Mouse (Mus musculus) stomach, embryonic 14.5 days (tissue): Measurements from ENCODE around the gene Lta. TPM values are rescaled to one million over a fixed set of nuclear protein-coding genes. Genes with fewer than 3 reads are reported as not detected.

Experiments used
- ATAC-seq: fragments of 200-750 bp; cut with Nextera tagmentation; 2 replicates; pipeline ENCODE4 v1.8.0; 2017; ENCODE audit warnings: low read depth, moderate TSS enrichment; ENCODE audit not compliant: insufficient number of reproducible peaks, insufficient read depth, low FRiP score
- H3K27ac ChIP-seq: fragments of 300-500 bp; sonication (generic); 2 replicates; pipeline ENCODE4 v1.5.1; 2014; ENCODE audit warnings: mild to moderate bottlenecking, low read length, moderate library complexity, mixed read lengths
- H3K27me3 ChIP-seq: fragments of 300-500 bp; sonication (generic); 2 replicates; pipeline ENCODE4 v1.6.1; 2014; ENCODE audit warnings: low read length, control low read depth, mixed read lengths; ENCODE audit not compliant: control insufficient read depth, insufficient read depth
- H3K36me3 ChIP-seq: fragments of 300-500 bp; sonication (generic); 2 replicates; pipeline ENCODE4 v1.6.1; 2014; ENCODE audit warnings: mild to moderate bottlenecking, control low read depth, low read length, moderate library complexity, mixed read lengths; ENCODE audit not compliant: control insufficient read depth, insufficient read depth
- H3K4me1 ChIP-seq: fragments of 300-500 bp; sonication (generic); 2 replicates; pipeline ENCODE4 v1.6.1; 2014; ENCODE audit warnings: low read length, control low read depth, mixed read lengths; ENCODE audit not compliant: control insufficient read depth, insufficient read depth
- H3K4me2 ChIP-seq: fragments of 300-500 bp; sonication (generic); replicated peaks from 2 replicates; pipeline ENCODE4 v1.6.1; 2014; ENCODE audit warnings: low read depth, low read length, control low read depth
- H3K4me3 ChIP-seq: fragments of 300-500 bp; sonication (generic); 2 replicates; pipeline ENCODE4 v1.5.1; 2014; ENCODE audit warnings: low read depth, low read length, control low read depth
- H3K9ac ChIP-seq: fragments of 300-500 bp; sonication (generic); replicated peaks from 2 replicates; pipeline ENCODE4 v1.6.1; 2014; ENCODE audit warnings: low read depth, mild to moderate bottlenecking, control low read depth, low read length, moderate library complexity, mixed read lengths
- H3K9me3 ChIP-seq: fragments of 300-500 bp; sonication (generic); 2 replicates; pipeline ENCODE4 v1.6.1; 2016; ENCODE audit warnings: low read depth, low read length, control low read depth; ENCODE audit not compliant: control insufficient read depth
- WGBS: fragments of 180-500 bp; shearing (Covaris S2); extraction: QIAGEN DNeasy Blood & Tissue Kit; methylation state at CpG from one replicate; pipeline ENCODE4 v1.1.7; 2014; 5-methylcytosine and 5-hydroxymethylcytosine counted together
- polyA plus RNA-seq: library from polyadenylated mRNA; unstranded; fragments of >200 nt; fragmentation: Nextera tagmentation; extraction: Ambion mirVana; gene quantifications from 2 replicates; pipeline ENCODE4 v1.2.1, GENCODE M21; 2014

The Lta gene
- polyA plus RNA-seq, 1 experiment from 2014 or later, result 0.59 TPM

GRCm38 (mm10) chr17:35249451-35250197, 44.5 kb upstream of the Lta start:
- H3K36me3 ChIP-seq, result peaks cover 94% of the 10 kb centered on the region
- 85% methylated on average over 19 of the region's 19 CpGs for WGBS
- H3K9ac ChIP-seq, result no peak overlapping the region
- H3K4me2 ChIP-seq, result no peak overlapping the region
- no peak overlapping the region for H3K27ac ChIP-seq
- no peaks in the 10 kb centered on the region for H3K9me3 ChIP-seq
- no peaks in the 10 kb centered on the region for H3K27me3 ChIP-seq
- no peak overlapping the region for H3K4me3 ChIP-seq
- H3K4me1 ChIP-seq, result peaks cover 6% of the 10 kb centered on the region; the same call in 1 of the 2 replicates
- no peak for ATAC-seq

GRCm38 (mm10) chr17:35248986-35249385, 43.8 kb upstream of the Lta start:
- no peaks in the 10 kb centered on the region for H3K27me3 ChIP-seq
- WGBS, result 84% methylated on average over 14 of the region's 14 CpGs
- H3K4me1 ChIP-seq, result peaks cover 12% of the 10 kb centered on the region
- H3K36me3 ChIP-seq, result peaks cover 98% of the 10 kb centered on the region
- H3K4me3 ChIP-seq, result no peak overlapping the region
- ATAC-seq, result no peak
- no peak overlapping the region for H3K4me2 ChIP-seq
- H3K9me3 ChIP-seq, result no peaks in the 10 kb centered on the region
- no peak overlapping the region for H3K9ac ChIP-seq
- H3K27ac ChIP-seq, result no peak overlapping the region

- no peak overlapping the region for H3K4me3 ChIP-seq
- H3K4me2 ChIP-seq, result no peak overlapping the region
- H3K9me3 ChIP-seq, result no peaks in the 10 kb centered on the region
- H3K27ac ChIP-seq, result no peak overlapping the region
- H3K4me1 ChIP-seq, result peaks cover 17% of the 10 kb centered on the region
- no peak overlapping the region for H3K9ac ChIP-seq
- no peak for ATAC-seq
- WGBS, result 79% methylated on average over 7 of the region's 7 CpGs
- H3K36me3 ChIP-seq, result peaks cover 89% of the 10 kb centered on the region
- H3K27me3 ChIP-seq, result no peaks in the 10 kb centered on the region
Observed at GRCm38 (mm10) chr17:35247144-35247543, 42.0 kb upstream of the Lta start.

- no peaks in the 10 kb centered on the region for H3K27me3 ChIP-seq
- H3K4me2 ChIP-seq, result no peak overlapping the region
- H3K9ac ChIP-seq, result no peak overlapping the region
- no peak overlapping the region for H3K4me3 ChIP-seq
- no peak for ATAC-seq
- peaks cover 17% of the 10 kb centered on the region for H3K4me1 ChIP-seq
- WGBS, result 80% methylated on average over 15 of the region's 15 CpGs
- peaks cover 79% of the 10 kb centered on the region for H3K36me3 ChIP-seq
- H3K9me3 ChIP-seq, result no peaks in the 10 kb centered on the region
- no peak overlapping the region for H3K27ac ChIP-seq
Observed at GRCm38 (mm10) chr17:35245731-35246623, 40.8 kb upstream of the Lta start.

GRCm38 (mm10) chr17:35244999-35245398, 39.8 kb upstream of the Lta start:
- ATAC-seq, result no peak
- WGBS, result 73% methylated on average over 2 of the region's 2 CpGs
- Histone ChIP-seq H3K27ac (no peak overlapping the region), H3K9me3 (no peaks in the 10 kb centered on the region), H3K27me3 (no peaks in the 10 kb centered on the region), H3K4me1 (peaks cover 26% of the 10 kb centered on the region), H3K4me2 (no peak overlapping the region), H3K4me3 (no peak overlapping the region), H3K36me3 (peaks cover 69% of the 10 kb centered on the region), H3K9ac (0 out of 2 replicates have a peak overlapping the region, but pooled peaks have one; percentile 4)

GRCm38 (mm10) chr17:35243086-35243485, 37.9 kb upstream of the Lta start:
- no peak for ATAC-seq
- 5% methylated on average over 16 of the region's 16 CpGs for WGBS

GRCm38 (mm10) chr17:35242015-35242941, 37.1 kb upstream of the Lta start:
- Histone ChIP-seq H3K4me2 (peak overlapping the region; percentile 93), H3K4me3 (peak overlapping the region; percentile 92), H3K4me1 (peaks cover 27% of the 10 kb centered on the region), H3K36me3 (peaks cover 42% of the 10 kb centered on the region), H3K27me3 (no peaks in the 10 kb centered on the region), H3K27ac (peak overlapping the region; percentile 98), H3K9me3 (no peaks in the 10 kb centered on the region), H3K9ac (peak overlapping the region; percentile 95)
- under 1% methylated on average over 50 of the region's 55 CpGs for WGBS
- peak; percentile 48; the same call in 1 of the 2 replicates for ATAC-seq

More at GRCm38 (mm10) chr17:35243086-35243485, 37.9 kb upstream of the Lta start:
- peaks cover 27% of the 10 kb centered on the region for H3K4me1 ChIP-seq
- H3K9ac ChIP-seq, result peak overlapping the region; percentile 95
- H3K36me3 ChIP-seq, result peaks cover 50% of the 10 kb centered on the region
- H3K27me3 ChIP-seq, result no peaks in the 10 kb centered on the region
- H3K27ac ChIP-seq, result peak overlapping the region; percentile 98
- no peaks in the 10 kb centered on the region for H3K9me3 ChIP-seq
- H3K4me3 ChIP-seq, result peak overlapping the region; percentile 92
- H3K4me2 ChIP-seq, result peak overlapping the region; percentile 93
